Mouse (Mus musculus): Measurements from ENCODE around the gene Epn3. TPM values are rescaled to one million over a fixed set of nuclear protein-coding genes. Genes with fewer than 3 reads are reported as not detected.
A peak's percentile ranks its signal among the peaks of the same experiment; 100 is the strongest.

The Epn3 gene
- polyA plus RNA-seq, 1 experiment from 2014 or later: 1.7 TPM

DNA sequence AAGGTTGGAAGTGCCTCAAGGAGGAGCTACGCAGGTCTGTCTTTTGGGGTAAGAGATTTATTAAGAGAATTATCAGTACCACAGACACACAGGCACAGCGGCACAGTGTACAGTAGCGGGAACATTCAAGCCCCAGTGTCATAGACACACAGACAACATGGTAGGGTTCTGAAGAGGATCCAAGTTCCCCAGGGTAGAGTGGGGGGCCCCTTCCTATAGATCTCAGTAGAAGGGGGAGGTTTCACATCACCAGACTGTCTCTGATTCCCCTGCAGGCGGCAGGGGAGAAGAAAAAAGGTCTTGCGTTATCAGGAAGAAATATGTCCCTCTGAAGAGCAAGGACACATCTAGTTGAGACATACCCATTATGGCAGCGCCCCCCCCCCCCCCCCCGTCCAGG, 40.0 kb upstream of the Epn3 start:
- WGBS: 83% methylated on average over 7 of the region's 7 CpGs
- Histone ChIP-seq H3K9me3 (ENCODE audit: control insufficient read depth, low read length) (no peaks in the 10 kb centered on the region), H3K27me3 (replicated peaks; ENCODE audit: control insufficient read depth, insufficient read depth, low read length) (no peaks in the 10 kb centered on the region), H3K27ac (ENCODE audit: low read length) (no peak overlapping the region), H3K4me1 (ENCODE audit: control insufficient read depth, insufficient read depth, low read length) (no peaks in the 10 kb centered on the region), H3K4me2 (ENCODE audit: low read depth, low read length) (no peak overlapping the region), H3K9ac (ENCODE audit: low read depth, low read length) (no peak overlapping the region), H3K4me3 (ENCODE audit: low read length) (no peak overlapping the region), H3K36me3 (ENCODE audit: control insufficient read depth, insufficient read depth, low read length) (no peaks in the 10 kb centered on the region)
- no peak for ATAC-seq

GRCm38 (mm10) chr11:94538733-94539292, 39.0 kb upstream of the Epn3 start:
- peak; percentile 61 for ATAC-seq
- Histone ChIP-seq H3K9ac (ENCODE audit: low read depth, low read length) (no peak overlapping the region), H3K36me3 (ENCODE audit: control insufficient read depth, insufficient read depth, low read length) (no peaks in the 10 kb centered on the region), H3K27ac (ENCODE audit: low read length) (no peak overlapping the region), H3K4me2 (ENCODE audit: low read depth, low read length) (no peak overlapping the region), H3K4me1 (ENCODE audit: control insufficient read depth, insufficient read depth, low read length) (no peaks in the 10 kb centered on the region), H3K27me3 (replicated peaks; ENCODE audit: control insufficient read depth, insufficient read depth, low read length) (no peaks in the 10 kb centered on the region), H3K4me3 (ENCODE audit: low read length) (no peak overlapping the region), H3K9me3 (ENCODE audit: control insufficient read depth, low read length) (no peaks in the 10 kb centered on the region)
- WGBS: 55% methylated on average over 8 of the region's 8 CpGs

DNA sequence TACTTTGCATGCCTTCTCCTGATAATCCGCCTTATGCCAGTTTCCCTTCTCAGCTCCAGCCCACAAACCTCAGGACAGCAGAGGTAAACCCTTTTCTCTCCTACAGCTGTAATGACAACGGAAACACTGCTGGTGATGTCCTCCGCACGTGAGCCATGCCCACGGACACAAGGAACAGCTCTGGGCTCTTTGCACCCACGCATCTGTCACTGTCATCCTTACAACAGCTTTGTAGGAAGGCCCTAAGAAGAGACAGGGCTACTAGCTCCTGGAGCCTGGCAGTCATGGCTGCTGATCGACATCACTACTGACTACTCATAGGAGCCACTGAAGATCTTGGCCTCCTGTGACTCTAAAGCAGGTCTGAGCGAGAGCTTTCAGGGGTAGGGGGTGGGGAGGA, 33.4 kb upstream of the Epn3 start:
- 81% methylated on average over 8 of the region's 8 CpGs for WGBS
- no peak for ATAC-seq
- Histone ChIP-seq H3K9ac (ENCODE audit: low read depth, low read length) (no peak overlapping the region), H3K4me3 (ENCODE audit: low read length) (no peak overlapping the region), H3K4me2 (ENCODE audit: low read depth, low read length) (no peak overlapping the region), H3K27ac (ENCODE audit: low read length) (no peak overlapping the region), H3K27me3 (replicated peaks; ENCODE audit: control insufficient read depth, insufficient read depth, low read length) (no peaks in the 10 kb centered on the region), H3K4me1 (ENCODE audit: control insufficient read depth, insufficient read depth, low read length) (peaks cover 8% of the 10 kb centered on the region; the same call in 1 of the 2 replicates), H3K9me3 (ENCODE audit: control insufficient read depth, low read length) (no peaks in the 10 kb centered on the region), H3K36me3 (ENCODE audit: control insufficient read depth, insufficient read depth, low read length) (no peaks in the 10 kb centered on the region)

DNA sequence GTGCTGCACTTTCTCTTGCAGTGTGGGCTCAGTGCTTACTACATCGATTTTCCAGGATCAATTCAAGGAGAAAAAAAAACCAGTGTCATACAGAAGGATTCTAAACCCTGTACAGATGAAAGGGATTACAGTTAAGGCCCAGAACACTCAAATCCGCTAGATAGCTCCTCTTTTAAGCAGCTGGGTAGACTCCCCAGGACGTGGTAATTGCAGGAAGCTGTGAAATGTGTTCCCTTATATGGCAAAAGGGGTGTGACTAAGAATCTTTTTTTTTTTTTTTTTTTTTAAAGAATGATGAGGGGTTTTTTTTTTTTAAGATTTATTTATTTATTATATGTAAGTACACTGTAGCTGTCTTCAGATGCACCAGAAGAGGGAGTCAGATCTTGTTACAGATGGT, 29.1 kb upstream of the Epn3 start:
- no peak overlapping the region for H3K4me3 ChIP-seq (ENCODE audit: low read length)
- no peak overlapping the region for H3K9ac ChIP-seq (ENCODE audit: low read depth, low read length)
- H3K4me2 ChIP-seq (ENCODE audit: low read depth, low read length): no peak overlapping the region
- peaks cover 10% of the 10 kb centered on the region; the same call in 1 of the 2 replicates for H3K4me1 ChIP-seq (ENCODE audit: control insufficient read depth, insufficient read depth, low read length)
- no peaks in the 10 kb centered on the region for H3K27me3 ChIP-seq (replicated peaks; ENCODE audit: control insufficient read depth, insufficient read depth, low read length)
- H3K9me3 ChIP-seq (ENCODE audit: control insufficient read depth, low read length): no peaks in the 10 kb centered on the region
- H3K27ac ChIP-seq (ENCODE audit: low read length): no peak overlapping the region
- ATAC-seq: no peak
- H3K36me3 ChIP-seq (ENCODE audit: control insufficient read depth, insufficient read depth, low read length): no peaks in the 10 kb centered on the region
- 41% methylated on average over 3 of the region's 3 CpGs for WGBS

- peak overlapping the region; percentile 50 for H3K27ac ChIP-seq (ENCODE audit: low read length)
- H3K4me1 ChIP-seq (ENCODE audit: control insufficient read depth, insufficient read depth, low read length): peaks cover 6% of the 10 kb centered on the region; the same call in 1 of the 2 replicates
- no peaks in the 10 kb centered on the region for H3K9me3 ChIP-seq (ENCODE audit: control insufficient read depth, low read length)
- H3K36me3 ChIP-seq (ENCODE audit: control insufficient read depth, insufficient read depth, low read length): no peaks in the 10 kb centered on the region
- no peak overlapping the region for H3K4me3 ChIP-seq (ENCODE audit: low read length)
- no peak overlapping the region for H3K9ac ChIP-seq (ENCODE audit: low read depth, low read length)
- 0 out of 2 replicates have a peak, but pooled peaks have one; percentile 27 for ATAC-seq
- H3K4me2 ChIP-seq (ENCODE audit: low read depth, low read length): no peak overlapping the region
- 43% methylated on average over 9 of the region's 9 CpGs for WGBS
- H3K27me3 ChIP-seq (replicated peaks; ENCODE audit: control insufficient read depth, insufficient read depth, low read length): no peaks in the 10 kb centered on the region
These were observed 26.6 kb upstream of the Epn3 start for GRCm38 (mm10) chr11:94526171-94526879.

- Histone ChIP-seq H3K4me2 (ENCODE audit: low read depth, low read length) (peak within 1 kb of the TSS; percentile 89), H3K9ac (ENCODE audit: low read depth, low read length) (peak within 1 kb of the TSS; percentile 67), H3K36me3 (ENCODE audit: control insufficient read depth, insufficient read depth, low read length) (no peaks in the 10 kb centered on the region), H3K9me3 (ENCODE audit: control insufficient read depth, low read length) (no peaks in the 10 kb centered on the region), H3K4me3 (ENCODE audit: low read length) (peak within 1 kb of the TSS; percentile 61), H3K27me3 (replicated peaks; ENCODE audit: control insufficient read depth, insufficient read depth, low read length) (no peaks in the 10 kb centered on the region), H3K27ac (ENCODE audit: low read length) (no peak within 1 kb of the TSS), H3K4me1 (ENCODE audit: control insufficient read depth, insufficient read depth, low read length) (peaks cover under 1% of the 10 kb centered on the region; the same call in 1 of the 2 replicates)
- WGBS: 1% methylated on average over 42 of the region's 42 CpGs
- ATAC-seq: peak; percentile 78
These were observed 21.6 kb upstream of the Epn3 start, which contains the start of gene Mycbpap for GRCm38 (mm10) chr11:94521219-94521843. TSS of gene Mycbpap (minus strand) at chr11:94521742.

DNA sequence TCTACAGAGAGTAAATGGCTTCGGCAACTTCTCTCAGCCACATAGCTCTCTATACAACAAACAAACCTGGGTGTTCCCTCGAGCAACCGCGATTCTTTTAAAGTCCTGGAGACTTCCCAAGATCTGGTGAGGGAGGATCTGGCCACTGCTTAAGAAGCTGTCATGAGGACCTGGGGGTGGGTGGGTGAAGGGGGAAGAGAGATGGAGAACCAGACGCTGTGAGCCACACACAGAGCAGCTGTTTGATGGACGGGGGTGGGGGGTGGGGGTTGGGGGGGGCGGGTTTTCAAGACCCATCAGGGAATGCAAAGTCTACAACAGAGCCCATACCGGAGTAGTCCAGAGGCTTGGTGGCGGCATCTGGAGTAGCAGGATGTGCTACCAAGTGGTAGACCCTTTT, 13.7 kb upstream of the Epn3 start:
- no peaks in the 10 kb centered on the region for H3K36me3 ChIP-seq (ENCODE audit: control insufficient read depth, insufficient read depth, low read length)
- no peak for ATAC-seq
- no peak overlapping the region for H3K4me3 ChIP-seq (ENCODE audit: low read length)
- peaks cover 3% of the 10 kb centered on the region; the same call in 1 of the 2 replicates for H3K4me1 ChIP-seq (ENCODE audit: control insufficient read depth, insufficient read depth, low read length)
- H3K27ac ChIP-seq (ENCODE audit: low read length): no peak overlapping the region
- no peak overlapping the region for H3K4me2 ChIP-seq (ENCODE audit: low read depth, low read length)
- no peaks in the 10 kb centered on the region for H3K9me3 ChIP-seq (ENCODE audit: control insufficient read depth, low read length)
- H3K9ac ChIP-seq (ENCODE audit: low read depth, low read length): no peak overlapping the region
- H3K27me3 ChIP-seq (replicated peaks; ENCODE audit: control insufficient read depth, insufficient read depth, low read length): no peaks in the 10 kb centered on the region
- 38% methylated on average over 9 of the region's 9 CpGs for WGBS

- Histone ChIP-seq H3K4me3 (ENCODE audit: low read length) (no peak overlapping the region), H3K9me3 (ENCODE audit: control insufficient read depth, low read length) (no peaks in the 10 kb centered on the region), H3K27me3 (replicated peaks; ENCODE audit: control insufficient read depth, insufficient read depth, low read length) (no peaks in the 10 kb centered on the region), H3K4me2 (ENCODE audit: low read depth, low read length) (no peak overlapping the region), H3K9ac (ENCODE audit: low read depth, low read length) (no peak overlapping the region), H3K4me1 (ENCODE audit: control insufficient read depth, insufficient read depth, low read length) (peaks cover 3% of the 10 kb centered on the region; the same call in 1 of the 2 replicates), H3K27ac (ENCODE audit: low read length) (no peak overlapping the region), H3K36me3 (ENCODE audit: control insufficient read depth, insufficient read depth, low read length) (no peaks in the 10 kb centered on the region)
- WGBS: 59% methylated on average over 10 of the region's 10 CpGs
- ATAC-seq: peak; percentile 83
These were observed 9.2 kb upstream of the Epn3 start for GRCm38 (mm10) chr11:94508976-94509375.

DNA sequence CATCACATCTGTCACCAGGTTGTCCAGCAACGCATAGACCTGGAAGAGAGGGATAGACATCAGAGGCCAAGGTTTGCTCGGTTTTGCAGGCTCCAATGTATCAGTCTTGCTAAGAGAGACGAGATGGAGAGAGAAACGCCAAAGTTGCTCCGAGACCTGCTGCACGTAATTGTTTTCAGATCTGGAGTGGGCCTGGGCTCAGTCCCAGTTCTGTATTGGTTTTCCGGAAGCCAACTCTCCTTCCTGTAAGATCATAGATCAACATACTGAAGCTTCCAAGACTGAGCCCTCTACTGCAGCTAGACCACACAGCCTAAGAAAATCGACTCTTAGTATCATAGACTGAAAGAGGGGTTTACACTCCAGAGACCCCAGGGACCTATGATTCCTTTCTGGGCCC, 1.7 kb upstream of the Epn3 start:
- Histone ChIP-seq H3K9me3 (ENCODE audit: control insufficient read depth, low read length) (no peaks in the 10 kb centered on the region), H3K27me3 (replicated peaks; ENCODE audit: control insufficient read depth, insufficient read depth, low read length) (no peaks in the 10 kb centered on the region), H3K9ac (ENCODE audit: low read depth, low read length) (no peak overlapping the region), H3K4me2 (ENCODE audit: low read depth, low read length) (no peak overlapping the region), H3K27ac (ENCODE audit: low read length) (no peak overlapping the region), H3K4me3 (ENCODE audit: low read length) (no peak overlapping the region), H3K4me1 (ENCODE audit: control insufficient read depth, insufficient read depth, low read length) (peaks cover 25% of the 10 kb centered on the region), H3K36me3 (ENCODE audit: control insufficient read depth, insufficient read depth, low read length) (no peaks in the 10 kb centered on the region)
- WGBS: 86% methylated on average over 8 of the region's 8 CpGs
- no peak for ATAC-seq
